Mouse (Mus musculus) 3134 (cell line): ENCODE data around the gene Gm10128.
"Not testable (repeated sequence)": the region's sequence is repeated elsewhere in the genome, so short reads cannot be mapped to it uniquely, and the experiment has no call there.

Source experiments
- DNase-seq: peaks from one replicate; pipeline ENCODE4 v3.0.0-alpha.2; 2011; ENCODE audit warnings: low spot score; ENCODE audit not compliant: insufficient read length; ENCODE audit errors: extremely low read depth

Gm10128 gene

DNA sequence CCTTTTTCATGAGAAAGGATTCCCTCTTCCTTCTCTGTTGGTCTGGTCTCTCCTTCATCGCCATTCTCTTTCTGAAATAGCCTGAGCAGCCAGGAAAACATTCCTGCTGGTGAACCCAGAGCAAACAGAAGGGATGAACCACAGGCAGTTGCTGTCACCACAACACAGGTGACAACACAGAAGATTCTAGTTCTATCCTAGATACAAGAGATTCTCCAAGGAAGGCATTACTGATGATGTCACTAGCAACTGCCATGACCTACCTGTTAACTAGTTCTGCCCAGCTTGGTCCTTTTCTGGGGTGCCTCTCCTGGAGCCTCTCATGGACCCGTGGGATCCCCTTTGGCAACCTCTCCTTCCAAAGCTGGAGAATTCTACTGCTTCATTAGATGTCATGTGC is at the start of gene Gm10128:
Gene Gm10128, minus strand, starts transcription at position 101 of the 400 bp plus-strand sequence.
- not testable (repeated sequence) for DNase-seq

DNA sequence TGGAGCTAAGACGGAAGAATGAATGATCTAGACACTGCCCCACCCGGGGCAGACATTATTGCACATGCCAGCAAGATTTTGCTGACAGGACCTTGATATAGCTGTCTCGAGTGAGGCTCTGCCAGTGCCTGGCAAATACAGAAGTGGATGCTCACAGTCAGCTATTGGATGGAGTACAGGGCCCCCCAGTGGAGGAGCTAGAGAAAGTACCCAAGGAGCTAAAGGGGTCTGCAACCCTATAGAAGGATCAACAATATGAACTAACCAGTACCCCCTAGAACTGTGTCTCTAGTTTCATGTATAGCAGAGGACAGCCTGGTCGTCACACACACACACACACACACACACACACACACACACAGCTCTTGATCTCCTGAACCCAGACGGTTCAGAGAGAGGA is 37.4 kb upstream of the Gm10128 start:
- not testable (repeated sequence) for DNase-seq

DNA sequence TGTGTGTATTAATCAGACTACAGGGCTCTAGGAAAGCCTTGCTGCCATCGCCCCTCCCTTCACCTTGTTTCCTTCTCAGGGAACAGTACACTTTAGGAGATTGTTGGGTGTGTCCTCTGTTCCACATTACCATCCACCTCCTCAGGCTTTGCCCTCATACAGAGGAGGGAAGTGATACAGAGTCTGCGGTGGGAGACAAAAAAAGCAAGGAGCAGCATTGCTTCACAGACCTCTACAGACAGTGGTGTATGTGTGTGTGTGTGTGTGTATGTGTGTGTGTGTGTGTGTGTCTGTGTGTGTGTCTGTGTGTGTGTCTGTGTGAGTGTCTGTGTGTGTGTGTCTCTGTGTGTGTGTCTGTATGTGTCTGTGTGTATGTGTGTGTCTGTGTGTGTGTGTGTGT is 18.7 kb upstream of the Gm10128 start:
- not testable (repeated sequence) for DNase-seq

DNA sequence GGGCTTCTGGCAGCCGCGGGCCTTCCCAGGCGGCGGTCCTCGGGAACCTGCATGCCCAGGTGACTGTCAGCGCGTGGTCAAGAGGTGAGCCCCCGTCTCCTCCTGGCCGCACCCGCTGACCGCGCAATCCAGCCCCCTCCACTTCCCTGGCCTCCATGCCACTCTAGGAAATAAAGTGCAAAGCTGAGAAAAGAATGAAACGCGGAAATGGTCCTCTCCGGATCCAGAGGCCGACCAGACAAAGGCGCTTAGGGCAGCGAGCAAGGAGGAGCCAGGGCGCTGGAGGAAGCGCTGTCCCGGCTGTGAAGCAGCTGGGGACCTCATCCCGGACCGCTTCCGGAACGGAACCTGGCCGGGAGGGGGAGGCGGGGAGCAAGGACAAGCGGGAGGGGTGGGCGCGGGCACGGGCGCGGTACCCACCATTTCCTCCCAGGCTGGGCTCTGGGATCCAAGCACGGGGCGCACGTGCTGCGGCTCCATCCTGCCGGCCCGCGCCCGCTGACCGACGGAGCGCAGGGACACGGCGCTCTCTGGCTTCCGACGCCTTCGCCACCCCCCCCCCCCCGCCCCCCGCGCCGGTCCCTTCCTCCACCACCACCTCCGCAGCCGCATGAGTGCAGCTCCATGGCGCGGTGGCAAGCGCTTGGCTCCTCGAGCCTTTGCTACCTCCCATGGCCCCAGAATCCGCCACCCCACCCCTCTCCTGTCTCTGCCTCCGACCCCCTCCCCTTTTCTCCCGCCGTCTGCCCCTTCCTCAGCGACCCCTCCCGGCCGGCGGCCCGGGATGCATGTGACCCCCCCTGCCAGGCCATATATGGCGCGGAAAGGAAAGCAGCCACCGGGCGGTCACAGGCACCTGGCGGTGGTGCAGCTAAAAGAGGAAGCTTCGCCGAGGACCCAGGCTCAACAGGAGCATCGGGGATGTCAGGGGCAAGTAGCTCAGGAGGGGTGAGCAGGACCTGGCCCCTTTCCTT is 14.6 kb upstream of the Gm10128 start:
- DNase-seq: not testable (repeated sequence)

DNA sequence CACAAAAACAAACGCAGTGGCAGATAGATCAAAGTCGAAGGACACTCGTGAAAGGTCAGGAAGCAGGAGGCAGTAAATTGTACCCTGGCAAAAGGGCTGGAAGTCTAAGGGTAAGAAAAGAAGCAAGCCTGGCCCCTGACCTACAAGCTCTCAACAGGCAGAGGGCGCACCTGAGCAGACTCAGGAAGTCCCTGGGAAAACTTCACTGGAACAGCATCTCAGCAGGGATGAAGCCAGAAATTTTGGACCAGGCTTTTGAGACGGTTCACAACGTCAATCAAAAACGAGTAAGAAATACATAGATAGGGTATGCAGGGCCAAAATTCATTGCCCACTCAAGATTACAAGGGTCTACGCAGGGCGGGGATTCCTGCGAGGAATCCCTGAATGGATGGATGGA is 13.7 kb upstream of the Gm10128 start:
- DNase-seq: not testable (repeated sequence)

DNA sequence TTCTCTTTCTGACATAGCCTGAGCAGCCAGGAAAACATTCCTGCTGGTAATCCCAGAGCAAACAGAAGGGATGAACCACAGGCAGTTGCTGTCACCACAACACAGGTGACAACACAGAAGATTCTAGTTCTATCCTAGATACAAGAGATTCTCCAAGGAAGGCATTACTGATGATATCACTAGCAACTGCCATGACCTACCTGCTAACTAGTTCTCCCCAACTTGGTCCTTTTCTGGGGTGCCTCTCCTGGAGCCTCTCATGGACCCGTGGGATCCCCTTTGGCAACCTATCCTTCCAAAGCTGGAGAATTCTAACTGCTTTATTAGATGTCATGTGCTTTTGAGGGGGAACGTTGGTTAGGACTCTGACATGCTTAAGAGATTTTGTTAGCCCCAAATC is 48.3 kb downstream of the Gm10128 start, which contains the start of gene Gm10338:
Gene Gm10338, minus strand, starts transcription at position 101 of the 400 bp plus-strand sequence.
- not testable (repeated sequence) for DNase-seq
